Mouse (Mus musculus) neutrophil, adult 59 days (primary cell): ENCODE measurements around the gene Abca12. TPM values are rescaled to one million over a fixed set of nuclear protein-coding genes. Genes with fewer than 3 reads are reported as not detected.

Source experiments
- total RNA-seq, 2 experiments: library from RNA; stranded (reverse); gene quantifications; 1 replicate in 1 of 2; 2 replicates in 1 of 2; pipeline ENCODE4 v1.2.4; 2023

Gene Abca12
- not detected for total RNA-seq

DNA sequence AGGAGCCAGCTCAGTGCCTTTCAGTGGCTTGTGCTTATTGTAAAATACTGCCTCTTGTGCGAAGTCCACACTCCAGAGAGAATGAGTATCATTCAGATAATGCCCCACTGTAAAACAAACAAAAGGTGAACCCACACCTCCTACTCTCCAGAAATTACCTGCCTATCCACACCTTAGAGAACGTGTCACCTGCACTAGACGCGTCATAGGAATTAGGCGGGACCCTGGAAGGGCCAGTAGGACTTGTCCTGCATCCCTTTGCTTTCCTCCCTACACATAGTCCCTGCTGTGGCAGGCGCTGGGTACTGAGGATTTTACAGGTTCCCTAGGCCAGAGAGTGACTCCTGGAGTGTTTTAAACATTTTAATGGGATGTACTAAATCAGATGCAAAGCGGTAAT, at the start of gene Abca12:
Gene Abca12, minus strand, starts transcription at position 101 of the 400 bp plus-strand sequence.

Other genes starting within 250 kb of the Abca12 start
- gene Atic, start 142.2 kb upstream of the Abca12 start, total RNA-seq: 10 to 100 TPM; 22.8 to 28.4 TPM
- gene Fn1, start 238.3 kb upstream of the Abca12 start, total RNA-seq: 1,000 to 10,000 TPM; 1,026 to 2,001 TPM